Mouse (Mus musculus): Measurements from ENCODE around the gene Gm36210. TPM values are rescaled to one million over a fixed set of nuclear protein-coding genes. Genes with fewer than 3 reads are reported as not detected.

Gm36210 gene
- polyA plus RNA-seq, 1 experiment from 2014 or later, result not detected

DNA sequence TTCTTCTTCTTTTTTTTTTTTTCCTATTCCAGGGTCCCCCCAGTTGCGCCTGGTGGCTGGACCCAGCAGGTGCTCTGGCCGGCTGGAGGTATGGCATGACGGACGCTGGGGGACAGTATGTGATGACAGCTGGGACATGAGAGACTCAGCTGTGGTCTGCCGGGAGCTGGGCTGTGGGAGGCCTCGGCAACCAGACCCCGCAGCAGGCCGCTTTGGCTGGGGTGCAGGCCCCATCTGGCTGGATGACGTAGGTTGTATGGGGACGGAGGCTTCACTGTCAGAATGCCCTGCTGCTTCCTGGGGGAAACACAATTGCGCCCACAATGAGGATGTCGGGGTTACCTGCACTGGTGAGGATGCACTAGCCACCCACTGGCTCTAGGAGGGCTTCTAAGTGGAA, 26.8 kb upstream of the Gm36210 start:
- Histone ChIP-seq H3K36me3 (replicated peaks; ENCODE audit: insufficient read depth, low read length) (no peaks in the 10 kb centered on the region), H3K4me2 (ENCODE audit: low read depth, low read length) (no peak overlapping the region), H3K4me1 (ENCODE audit: insufficient read depth) (no peaks in the 10 kb centered on the region), H3K4me3 (ENCODE audit: low read depth, low read length) (no peak overlapping the region), H3K9ac (replicated peaks) (no peak overlapping the region), H3K27me3 (ENCODE audit: insufficient read depth, low read length) (no peaks in the 10 kb centered on the region), H3K9me3 (ENCODE audit: low read length) (no peaks in the 10 kb centered on the region), H3K27ac (ENCODE audit: low read depth) (no peak overlapping the region)
- no peak for ATAC-seq
- WGBS (ENCODE audit: insufficient replicate concordance), result 64% methylated on average over 12 of the region's 12 CpGs
- TF ChIP-seq CTCF (IDR thresholded peaks at IDR 0.05; ENCODE audit: low read depth) (no peak), EP300 (IDR thresholded peaks at IDR 0.05; ENCODE audit: low read depth) (no peak)
- no peak for DNase-seq

DNA sequence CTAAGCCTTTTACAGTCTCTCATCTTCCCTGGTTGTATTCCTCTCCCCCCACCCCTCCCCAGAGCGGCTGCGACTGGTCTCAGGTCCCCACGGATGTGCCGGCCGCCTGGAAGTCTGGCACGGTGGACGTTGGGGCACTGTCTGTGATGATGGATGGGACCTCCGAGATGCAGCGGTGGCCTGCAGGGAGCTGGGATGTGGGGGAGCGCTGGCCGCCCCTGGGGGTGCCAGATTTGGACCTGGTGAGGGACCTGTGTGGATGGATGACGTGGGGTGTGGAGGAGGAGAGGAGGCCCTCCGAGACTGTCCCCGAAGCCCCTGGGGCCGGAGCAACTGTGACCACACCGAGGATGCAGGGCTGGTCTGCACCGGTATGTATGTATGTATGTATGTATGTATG, 22.0 kb upstream of the Gm36210 start:
- Histone ChIP-seq H3K36me3 (replicated peaks; ENCODE audit: insufficient read depth, low read length) (no peaks in the 10 kb centered on the region), H3K27ac (ENCODE audit: low read depth) (no peak overlapping the region), H3K4me3 (ENCODE audit: low read depth, low read length) (no peak overlapping the region), H3K27me3 (ENCODE audit: insufficient read depth, low read length) (peaks cover 12% of the 10 kb centered on the region), H3K9me3 (ENCODE audit: low read length) (no peaks in the 10 kb centered on the region), H3K9ac (replicated peaks) (no peak overlapping the region), H3K4me2 (ENCODE audit: low read depth, low read length) (no peak overlapping the region), H3K4me1 (ENCODE audit: insufficient read depth) (peaks cover 6% of the 10 kb centered on the region)
- 72% methylated on average over 17 of the region's 17 CpGs for WGBS (ENCODE audit: insufficient replicate concordance)
- ATAC-seq (no peak), DNase-seq (no peak)
- TF ChIP-seq CTCF (IDR thresholded peaks at IDR 0.05; ENCODE audit: low read depth) (no peak), EP300 (IDR thresholded peaks at IDR 0.05; ENCODE audit: low read depth) (no peak)

DNA sequence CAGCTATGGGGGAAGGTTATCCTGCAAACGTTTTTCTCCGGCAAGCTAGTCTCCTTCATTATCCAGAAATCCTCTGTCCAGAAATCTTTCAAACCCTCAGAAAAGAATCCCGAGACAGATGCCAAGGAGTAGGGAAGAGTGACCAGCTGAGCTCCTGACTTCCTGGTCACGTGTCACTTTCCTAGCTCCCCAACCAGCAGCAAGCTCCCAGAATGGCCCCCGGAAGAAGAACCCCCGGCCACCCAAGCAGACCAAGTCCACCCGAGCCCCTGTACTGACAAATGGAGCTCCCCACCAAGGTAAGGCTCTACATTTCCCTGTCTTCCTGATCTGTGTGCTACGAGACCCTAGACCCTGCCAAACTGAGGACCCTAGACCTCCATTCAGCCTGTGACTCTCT, 21.4 kb upstream of the Gm36210 start:
- Histone ChIP-seq H3K27me3 (ENCODE audit: insufficient read depth, low read length) (peaks cover 19% of the 10 kb centered on the region), H3K9me3 (ENCODE audit: low read length) (no peaks in the 10 kb centered on the region), H3K9ac (replicated peaks) (no peak overlapping the region), H3K4me2 (ENCODE audit: low read depth, low read length) (no peak overlapping the region), H3K4me1 (ENCODE audit: insufficient read depth) (peaks cover 12% of the 10 kb centered on the region), H3K27ac (ENCODE audit: low read depth) (no peak overlapping the region), H3K36me3 (replicated peaks; ENCODE audit: insufficient read depth, low read length) (no peaks in the 10 kb centered on the region), H3K4me3 (ENCODE audit: low read depth, low read length) (no peak overlapping the region)
- no peak for TF ChIP-seq CTCF (IDR thresholded peaks at IDR 0.05; ENCODE audit: low read depth)
- TF ChIP-seq EP300 (IDR thresholded peaks at IDR 0.05; ENCODE audit: low read depth), result no peak
- WGBS (ENCODE audit: insufficient replicate concordance), result 57% methylated on average over 8 of the region's 8 CpGs
- no peak for DNase-seq
- ATAC-seq, result no peak

DNA sequence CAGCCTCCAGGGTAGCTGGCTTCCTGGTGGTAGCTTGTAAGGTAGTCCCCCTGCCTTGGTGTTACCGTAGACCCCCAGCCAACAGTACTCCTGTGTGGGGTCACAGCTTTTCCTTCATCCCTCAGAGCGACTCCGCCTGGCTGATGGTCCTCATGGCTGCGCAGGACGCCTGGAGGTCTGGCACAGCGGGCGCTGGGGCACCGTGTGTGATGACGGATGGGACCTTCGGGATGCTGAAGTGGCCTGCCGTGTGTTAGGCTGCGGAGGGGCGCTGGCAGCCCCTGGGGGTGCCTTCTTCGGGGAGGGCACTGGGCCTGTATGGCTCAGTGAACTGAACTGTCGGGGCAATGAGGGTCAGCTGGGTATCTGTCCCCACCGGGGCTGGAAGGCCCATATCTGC, 20.5 kb upstream of the Gm36210 start:
- WGBS (ENCODE audit: insufficient replicate concordance), result 70% methylated on average over 15 of the region's 16 CpGs
- no peak for TF ChIP-seq CTCF (IDR thresholded peaks at IDR 0.05; ENCODE audit: low read depth)
- TF ChIP-seq EP300 (IDR thresholded peaks at IDR 0.05; ENCODE audit: low read depth), result no peak
- Histone ChIP-seq H3K27ac (ENCODE audit: low read depth) (no peak overlapping the region), H3K27me3 (ENCODE audit: insufficient read depth, low read length) (peaks cover 23% of the 10 kb centered on the region), H3K4me3 (ENCODE audit: low read depth, low read length) (no peak overlapping the region), H3K4me2 (ENCODE audit: low read depth, low read length) (no peak overlapping the region), H3K36me3 (replicated peaks; ENCODE audit: insufficient read depth, low read length) (no peaks in the 10 kb centered on the region), H3K9me3 (ENCODE audit: low read length) (no peaks in the 10 kb centered on the region), H3K9ac (replicated peaks) (no peak overlapping the region), H3K4me1 (ENCODE audit: insufficient read depth) (peaks cover 15% of the 10 kb centered on the region)
- no peak for DNase-seq
- ATAC-seq, result no peak

DNA sequence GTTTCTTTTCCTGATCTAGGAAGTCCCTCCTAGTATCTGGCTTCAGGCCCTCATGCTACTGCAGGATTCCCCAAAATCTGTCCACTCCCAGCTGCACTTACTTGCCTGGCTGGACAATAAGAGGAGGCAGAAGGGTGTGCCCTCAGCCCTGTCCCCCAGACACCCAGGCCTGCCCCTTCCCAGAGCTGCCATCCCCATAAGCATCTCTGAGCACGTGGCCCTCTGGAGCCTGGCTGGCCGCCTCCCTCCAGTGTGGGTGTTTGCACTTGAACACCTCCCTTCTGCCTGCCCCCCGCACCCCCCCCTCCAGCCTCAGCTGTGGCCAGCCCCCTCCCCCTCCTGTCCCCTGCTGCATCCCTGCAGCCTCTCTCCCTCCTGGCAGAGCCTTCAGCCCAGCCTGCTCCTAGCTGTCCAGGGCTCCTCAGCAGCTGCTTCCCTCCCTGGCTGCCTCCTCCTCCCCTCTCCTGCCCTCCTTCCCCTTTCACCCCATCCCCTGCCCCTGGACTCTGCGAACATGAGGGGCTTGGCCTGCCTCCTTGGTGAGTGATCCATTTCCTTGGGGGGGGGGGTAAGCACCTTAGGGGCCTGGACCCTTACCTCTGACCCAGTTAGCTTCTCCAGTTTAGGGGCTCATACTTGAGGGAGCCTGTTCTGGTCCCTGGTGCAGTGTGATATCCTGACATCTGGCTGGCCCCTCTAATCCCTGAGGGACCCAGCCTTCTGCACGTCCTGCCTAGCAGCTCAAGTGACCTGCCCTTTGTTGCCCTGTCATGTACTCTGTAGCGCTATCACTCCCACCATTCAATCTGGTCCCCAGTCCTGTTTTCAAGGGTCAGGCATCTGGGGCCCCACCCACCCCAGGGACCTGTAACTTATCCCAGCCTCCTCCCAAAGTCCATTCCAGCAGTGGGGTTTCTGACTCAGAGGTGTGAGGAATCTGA, 19.4 kb upstream of the Gm36210 start, which contains the start of gene Ssc5d:
TSS of gene Ssc5d (plus strand) at position 345 of the 941 bp plus-strand sequence.
- WGBS (ENCODE audit: insufficient replicate concordance), result 20% methylated on average over 6 of the region's 6 CpGs
- Histone ChIP-seq H3K27ac (ENCODE audit: low read depth) (peak within 1 kb of the TSS; percentile 11; the same call in 1 of the 2 replicates), H3K9ac (replicated peaks) (no peak within 1 kb of the TSS), H3K27me3 (ENCODE audit: insufficient read depth, low read length) (peaks cover 23% of the 10 kb centered on the region), H3K4me2 (ENCODE audit: low read depth, low read length) (no peak within 1 kb of the TSS), H3K36me3 (replicated peaks; ENCODE audit: insufficient read depth, low read length) (no peaks in the 10 kb centered on the region), H3K4me3 (ENCODE audit: low read depth, low read length) (no peak within 1 kb of the TSS), H3K9me3 (ENCODE audit: low read length) (no peaks in the 10 kb centered on the region), H3K4me1 (ENCODE audit: insufficient read depth) (peaks cover 15% of the 10 kb centered on the region)
- ATAC-seq (no peak), DNase-seq (no peak)
- no peak for TF ChIP-seq EP300 (IDR thresholded peaks at IDR 0.05; ENCODE audit: low read depth)
- no peak for TF ChIP-seq CTCF (IDR thresholded peaks at IDR 0.05; ENCODE audit: low read depth)

DNA sequence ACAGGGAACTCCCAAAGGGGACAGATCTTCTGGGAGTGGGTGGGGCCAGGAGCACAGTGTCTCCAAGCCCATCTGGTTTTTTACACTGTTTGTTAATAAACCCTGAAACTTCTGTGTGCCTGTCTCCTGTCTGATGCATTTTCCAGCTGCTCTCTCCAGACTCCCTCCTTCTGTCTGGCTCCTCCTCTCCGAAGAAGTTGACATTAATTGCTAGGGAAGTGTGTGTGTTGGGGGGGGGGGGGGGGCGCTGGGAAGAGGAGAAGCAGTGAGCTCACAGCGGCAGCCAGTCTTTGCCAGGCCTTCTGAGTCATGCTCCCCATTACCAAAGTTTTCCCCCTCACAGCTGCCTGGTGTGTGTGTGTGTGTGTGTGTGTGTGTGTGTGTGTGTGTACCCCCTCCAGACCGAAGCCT, 18.6 kb upstream of the Gm36210 start:
- H3K36me3 ChIP-seq (replicated peaks; ENCODE audit: insufficient read depth, low read length), result peaks cover 6% of the 10 kb centered on the region; the same call in 1 of the 2 replicates
- no peak overlapping the region for H3K4me2 ChIP-seq (ENCODE audit: low read depth, low read length)
- H3K27me3 ChIP-seq (ENCODE audit: insufficient read depth, low read length), result peaks cover 23% of the 10 kb centered on the region
- H3K4me1 ChIP-seq (ENCODE audit: insufficient read depth), result peaks cover 15% of the 10 kb centered on the region
- no peak overlapping the region for H3K4me3 ChIP-seq (ENCODE audit: low read depth, low read length)
- H3K9ac ChIP-seq (replicated peaks), result no peak overlapping the region
- ATAC-seq (no peak), DNase-seq (no peak)
- no peak overlapping the region for H3K27ac ChIP-seq (ENCODE audit: low read depth)
- H3K9me3 ChIP-seq (ENCODE audit: low read length), result no peaks in the 10 kb centered on the region
- TF ChIP-seq EP300 (IDR thresholded peaks at IDR 0.05; ENCODE audit: low read depth) (no peak), CTCF (IDR thresholded peaks at IDR 0.05; ENCODE audit: low read depth) (no peak)
- WGBS (ENCODE audit: insufficient replicate concordance), result 14% methylated on average over 3 of the region's 4 CpGs

All from liver, postnatal 0 days (tissue).